Mouse (Mus musculus): ENCODE data around the gene 5031439G07Rik. TPM values are rescaled to one million over a fixed set of nuclear protein-coding genes. Genes with fewer than 3 reads are reported as not detected.

5031439G07Rik gene
- polyA plus RNA-seq, 1 experiment: 20.8 TPM

DNA sequence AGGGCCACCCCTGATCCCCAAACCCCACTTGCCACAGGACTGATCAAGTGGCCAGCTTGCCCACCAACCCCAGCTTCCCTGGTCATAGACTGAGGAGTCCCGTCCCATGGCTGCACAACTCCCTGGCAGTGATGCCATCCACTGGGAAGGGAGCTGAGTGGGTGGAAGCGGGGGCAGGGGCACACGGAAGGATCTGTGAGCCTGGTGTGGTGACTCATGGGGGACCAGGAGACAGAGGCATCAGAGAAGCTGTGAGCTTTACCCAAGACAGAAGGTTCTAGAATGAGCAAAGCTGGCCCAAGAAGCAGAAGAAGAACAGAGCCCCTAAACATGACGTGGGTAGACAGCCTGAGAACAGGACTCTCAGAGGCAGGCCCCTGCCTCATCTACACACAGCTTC, 38.3 kb downstream of the 5031439G07Rik start:
- Histone ChIP-seq H3K4me3 (ENCODE audit: low read depth, low read length) (no peak overlapping the region), H3K36me3 (ENCODE audit: control insufficient read depth, insufficient read depth, low read length, poor library complexity, severe bottlenecking) (no peaks in the 10 kb centered on the region), H3K9ac (ENCODE audit: low read depth, poor library complexity, severe bottlenecking) (no peak overlapping the region), H3K27ac (ENCODE audit: insufficient read depth, low read length) (no peak overlapping the region), H3K9me3 (replicated peaks; ENCODE audit: control insufficient read depth, insufficient read depth, low read length, poor library complexity, severe bottlenecking) (no peaks in the 10 kb centered on the region), H3K27me3 (ENCODE audit: control insufficient read depth, insufficient read depth, low read length, poor library complexity, severe bottlenecking) (no peaks in the 10 kb centered on the region), H3K4me1 (ENCODE audit: control insufficient read depth, insufficient read depth, low read length) (no peaks in the 10 kb centered on the region)
- TF ChIP-seq CTCF (IDR thresholded peaks at IDR 0.05; ENCODE audit: low read depth, low read length) (no peak), POLR2A (IDR thresholded peaks at IDR 0.05; ENCODE audit: insufficient read depth, low read length) (no peak), EP300 (IDR thresholded peaks at IDR 0.05; ENCODE audit: insufficient read depth, low read depth, low read length) (no peak)

DNA sequence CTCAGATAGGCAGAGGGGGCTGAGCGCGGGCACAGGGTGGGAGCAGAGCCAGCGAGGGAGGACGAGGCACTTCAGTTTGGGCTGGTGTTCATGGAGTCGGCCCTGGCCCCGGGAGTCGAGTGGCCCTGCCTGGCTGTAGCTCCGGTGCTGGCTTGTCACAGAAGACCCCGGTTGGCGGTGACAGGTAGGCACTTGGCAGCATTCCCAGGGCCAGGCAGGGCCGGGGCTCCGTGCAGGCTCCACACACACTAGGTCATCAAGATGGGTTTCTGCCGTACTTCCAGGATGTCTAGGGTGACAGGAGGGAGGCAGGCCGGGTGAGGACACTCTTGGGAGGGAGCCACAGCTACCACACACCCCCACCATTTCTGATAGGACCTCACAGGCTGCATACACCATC, 39.4 kb downstream of the 5031439G07Rik start:
- no peak overlapping the region for H3K4me3 ChIP-seq (ENCODE audit: low read depth, low read length)
- no peaks in the 10 kb centered on the region for H3K4me1 ChIP-seq (ENCODE audit: control insufficient read depth, insufficient read depth, low read length)
- H3K36me3 ChIP-seq (ENCODE audit: control insufficient read depth, insufficient read depth, low read length, poor library complexity, severe bottlenecking): no peaks in the 10 kb centered on the region
- H3K9ac ChIP-seq (ENCODE audit: low read depth, poor library complexity, severe bottlenecking): no peak overlapping the region
- H3K9me3 ChIP-seq (replicated peaks; ENCODE audit: control insufficient read depth, insufficient read depth, low read length, poor library complexity, severe bottlenecking): no peaks in the 10 kb centered on the region
- H3K27me3 ChIP-seq (ENCODE audit: control insufficient read depth, insufficient read depth, low read length, poor library complexity, severe bottlenecking): no peaks in the 10 kb centered on the region
- H3K27ac ChIP-seq (ENCODE audit: insufficient read depth, low read length): no peak overlapping the region
- TF ChIP-seq EP300 (IDR thresholded peaks at IDR 0.05; ENCODE audit: insufficient read depth, low read depth, low read length) (no peak), POLR2A (IDR thresholded peaks at IDR 0.05; ENCODE audit: insufficient read depth, low read length) (no peak), CTCF (IDR thresholded peaks at IDR 0.05; ENCODE audit: low read depth, low read length) (no peak)

DNA sequence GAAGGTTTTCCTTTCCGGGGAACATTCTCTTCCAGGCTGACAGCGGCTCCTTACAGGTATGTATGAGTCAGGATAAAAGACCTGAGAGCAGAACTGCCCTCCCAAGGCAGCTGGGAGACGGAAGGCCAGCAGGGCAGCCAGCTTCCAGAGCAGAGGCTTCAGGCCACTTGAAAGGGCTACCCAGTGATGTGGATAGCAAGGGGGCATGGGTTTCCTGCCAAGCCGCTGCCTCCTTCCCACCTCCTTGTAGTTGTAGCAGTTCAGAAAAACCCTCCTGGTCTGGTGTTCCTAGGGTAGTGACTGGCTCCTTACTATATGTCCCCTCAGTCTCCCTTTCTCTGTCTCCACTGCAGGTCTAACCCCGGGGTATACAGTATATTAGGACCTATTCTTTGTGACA, 44.0 kb downstream of the 5031439G07Rik start:
- Histone ChIP-seq H3K4me3 (ENCODE audit: low read depth, low read length) (no peak overlapping the region), H3K36me3 (ENCODE audit: control insufficient read depth, insufficient read depth, low read length, poor library complexity, severe bottlenecking) (peaks cover 18% of the 10 kb centered on the region), H3K9ac (ENCODE audit: low read depth, poor library complexity, severe bottlenecking) (no peak overlapping the region), H3K27me3 (ENCODE audit: control insufficient read depth, insufficient read depth, low read length, poor library complexity, severe bottlenecking) (no peaks in the 10 kb centered on the region), H3K4me1 (ENCODE audit: control insufficient read depth, insufficient read depth, low read length) (no peaks in the 10 kb centered on the region), H3K9me3 (replicated peaks; ENCODE audit: control insufficient read depth, insufficient read depth, low read length, poor library complexity, severe bottlenecking) (no peaks in the 10 kb centered on the region), H3K27ac (ENCODE audit: insufficient read depth, low read length) (no peak overlapping the region)
- TF ChIP-seq EP300 (IDR thresholded peaks at IDR 0.05; ENCODE audit: insufficient read depth, low read depth, low read length): no peak
- no peak for TF ChIP-seq POLR2A (IDR thresholded peaks at IDR 0.05; ENCODE audit: insufficient read depth, low read length)
- no peak for TF ChIP-seq CTCF (IDR thresholded peaks at IDR 0.05; ENCODE audit: low read depth, low read length)

DNA sequence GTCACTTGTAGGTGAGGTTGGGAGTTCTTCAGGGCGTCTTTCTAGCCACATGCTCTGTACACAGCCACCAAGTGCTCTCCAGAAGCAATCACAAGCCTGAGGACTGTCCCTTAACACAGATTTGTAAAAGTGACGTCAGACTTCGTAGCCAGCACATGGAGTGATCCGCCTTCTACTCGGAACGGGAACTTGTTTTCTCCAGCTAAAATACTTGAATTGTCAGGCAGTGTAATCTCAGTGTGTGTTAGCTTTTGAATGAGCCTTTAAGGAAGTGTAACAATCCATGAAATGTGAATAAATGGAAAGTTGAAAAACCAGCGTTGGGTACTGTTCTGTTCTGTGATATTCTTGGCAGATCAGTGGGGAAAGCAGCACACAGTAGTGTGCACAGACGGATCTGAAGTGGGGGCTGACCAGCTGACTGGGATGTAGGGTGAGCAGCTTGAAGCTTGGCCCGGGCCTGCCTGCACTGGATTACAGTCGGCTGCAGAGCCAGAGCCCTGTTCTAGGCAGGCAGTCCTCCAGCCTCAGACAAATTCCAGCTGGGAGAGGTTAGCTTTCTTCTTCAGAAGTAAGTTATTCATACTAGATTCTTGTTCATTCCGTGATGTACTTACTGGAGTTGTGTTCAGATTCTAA, 45.6 kb downstream of the 5031439G07Rik start:
- H3K9ac ChIP-seq (ENCODE audit: low read depth, poor library complexity, severe bottlenecking): no peak overlapping the region
- no peaks in the 10 kb centered on the region for H3K4me1 ChIP-seq (ENCODE audit: control insufficient read depth, insufficient read depth, low read length)
- TF ChIP-seq CTCF (IDR thresholded peaks at IDR 0.05; ENCODE audit: low read depth, low read length) (no peak), POLR2A (IDR thresholded peaks at IDR 0.05; ENCODE audit: insufficient read depth, low read length) (no peak), EP300 (IDR thresholded peaks at IDR 0.05; ENCODE audit: insufficient read depth, low read depth, low read length) (no peak)
- no peak overlapping the region for H3K4me3 ChIP-seq (ENCODE audit: low read depth, low read length)
- no peak overlapping the region for H3K27ac ChIP-seq (ENCODE audit: insufficient read depth, low read length)
- H3K9me3 ChIP-seq (replicated peaks; ENCODE audit: control insufficient read depth, insufficient read depth, low read length, poor library complexity, severe bottlenecking): no peaks in the 10 kb centered on the region
- no peaks in the 10 kb centered on the region for H3K27me3 ChIP-seq (ENCODE audit: control insufficient read depth, insufficient read depth, low read length, poor library complexity, severe bottlenecking)
- H3K36me3 ChIP-seq (ENCODE audit: control insufficient read depth, insufficient read depth, low read length, poor library complexity, severe bottlenecking): peaks cover 32% of the 10 kb centered on the region

DNA sequence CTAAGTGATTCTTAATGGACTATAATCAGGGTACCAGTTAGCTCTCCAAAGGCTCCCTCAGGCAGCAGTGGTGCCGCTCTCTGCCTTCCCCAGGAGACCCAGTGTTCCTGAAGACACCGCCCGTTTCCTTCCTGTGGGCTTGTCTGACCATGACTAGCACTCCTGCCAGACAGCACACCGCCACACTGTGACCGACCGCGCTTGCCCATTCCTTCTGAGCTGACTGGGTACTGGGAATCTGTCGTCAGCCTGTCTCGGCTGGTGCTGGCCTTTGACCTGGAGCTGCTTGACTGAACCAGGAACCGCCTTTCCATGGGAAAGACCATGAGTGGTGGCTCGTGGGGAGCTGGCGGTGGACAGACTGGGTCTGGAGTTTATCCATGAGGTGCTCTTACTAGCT, 48.2 kb downstream of the 5031439G07Rik start:
- TF ChIP-seq CTCF (IDR thresholded peaks at IDR 0.05; ENCODE audit: low read depth, low read length): no peak
- TF ChIP-seq EP300 (IDR thresholded peaks at IDR 0.05; ENCODE audit: insufficient read depth, low read depth, low read length): no peak
- no peak for TF ChIP-seq POLR2A (IDR thresholded peaks at IDR 0.05; ENCODE audit: insufficient read depth, low read length)
- H3K4me1 ChIP-seq (ENCODE audit: control insufficient read depth, insufficient read depth, low read length): no peaks in the 10 kb centered on the region
- peaks cover 57% of the 10 kb centered on the region for H3K36me3 ChIP-seq (ENCODE audit: control insufficient read depth, insufficient read depth, low read length, poor library complexity, severe bottlenecking)

DNA sequence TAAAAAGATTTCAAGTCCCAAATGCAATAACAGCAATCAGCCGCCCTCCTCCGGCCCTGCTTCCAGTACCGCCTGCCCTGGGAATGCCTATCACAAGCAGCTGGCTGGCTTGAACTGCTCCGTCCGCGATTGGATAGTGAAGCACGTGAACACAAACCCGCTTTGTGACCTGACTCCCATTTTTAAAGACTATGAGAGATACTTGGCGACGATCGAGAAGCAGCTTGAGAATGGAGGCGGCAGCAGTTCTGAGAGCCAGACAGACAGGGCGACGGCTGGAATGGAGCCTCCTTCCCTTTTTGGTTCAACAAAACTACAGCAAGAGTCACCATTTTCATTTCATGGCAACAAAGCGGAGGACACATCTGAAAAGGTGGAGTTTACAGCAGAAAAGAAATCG, 53.5 kb downstream of the 5031439G07Rik start:
- TF ChIP-seq POLR2A (IDR thresholded peaks at IDR 0.05; ENCODE audit: insufficient read depth, low read length): no peak
- Histone ChIP-seq H3K4me1 (ENCODE audit: control insufficient read depth, insufficient read depth, low read length) (peaks cover 1% of the 10 kb centered on the region), H3K27ac (ENCODE audit: insufficient read depth, low read length) (no peak overlapping the region), H3K27me3 (ENCODE audit: control insufficient read depth, insufficient read depth, low read length, poor library complexity, severe bottlenecking) (no peaks in the 10 kb centered on the region), H3K4me3 (ENCODE audit: low read depth, low read length) (no peak overlapping the region), H3K36me3 (ENCODE audit: control insufficient read depth, insufficient read depth, low read length, poor library complexity, severe bottlenecking) (peaks cover 72% of the 10 kb centered on the region), H3K9me3 (replicated peaks; ENCODE audit: control insufficient read depth, insufficient read depth, low read length, poor library complexity, severe bottlenecking) (no peaks in the 10 kb centered on the region), H3K9ac (ENCODE audit: low read depth, poor library complexity, severe bottlenecking) (no peak overlapping the region)

More for the DNA sequence above, 48.2 kb downstream of the 5031439G07Rik start:
- H3K9me3 ChIP-seq (replicated peaks; ENCODE audit: control insufficient read depth, insufficient read depth, low read length, poor library complexity, severe bottlenecking): no peaks in the 10 kb centered on the region
- no peak overlapping the region for H3K9ac ChIP-seq (ENCODE audit: low read depth, poor library complexity, severe bottlenecking)
- no peak overlapping the region for H3K27ac ChIP-seq (ENCODE audit: insufficient read depth, low read length)
- H3K27me3 ChIP-seq (ENCODE audit: control insufficient read depth, insufficient read depth, low read length, poor library complexity, severe bottlenecking): no peaks in the 10 kb centered on the region
- H3K4me3 ChIP-seq (ENCODE audit: low read depth, low read length): no peak overlapping the region

Measured in ES-Bruce4 (cell line).